Mouse (Mus musculus) heart, postnatal 0 days (tissue): ENCODE data around the gene Sh3bp4.

Experiments used
- CTCF ChIP-seq: IDR thresholded peaks from 2 replicates; pipeline ENCODE4 v1.5.1; 2016; ENCODE audit warnings: antibody characterized with exemption, control low read depth, low read depth
- EP300 ChIP-seq: IDR thresholded peaks from 2 replicates; pipeline ENCODE4 v1.6.1; 2016; ENCODE audit warnings: antibody characterized with exemption, low read depth

DNA sequence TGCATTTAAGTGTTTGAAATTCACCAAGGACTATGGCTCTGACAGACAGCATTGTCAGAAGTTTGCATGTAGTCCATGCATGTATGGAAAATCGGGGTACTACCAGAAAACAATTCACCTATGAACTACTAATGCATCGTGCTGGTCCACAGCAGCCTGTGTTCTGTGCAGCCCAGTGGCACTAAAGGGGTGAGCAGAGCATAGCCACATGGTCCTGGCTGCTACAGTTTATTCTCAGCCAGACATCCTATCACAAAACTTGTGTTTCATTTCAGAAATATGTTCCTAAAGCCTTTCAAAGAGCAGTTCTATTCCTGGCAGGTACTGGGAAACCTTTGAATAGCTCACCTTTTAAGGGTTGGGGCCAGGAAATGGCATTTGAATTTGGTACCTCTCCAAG lies 8.0 kb downstream of the Sh3bp4 start:
- TF ChIP-seq EP300 (no peak), CTCF (no peak)
